Mouse (Mus musculus) testis, postnatal 10 days (tissue): Measurements from ENCODE around the gene Samd5.

Experiments used
- DNase-seq: peaks from one replicate; pipeline ENCODE4 v3.0.0; 2021; ENCODE audit warnings: low spot score

The Samd5 gene

DNA sequence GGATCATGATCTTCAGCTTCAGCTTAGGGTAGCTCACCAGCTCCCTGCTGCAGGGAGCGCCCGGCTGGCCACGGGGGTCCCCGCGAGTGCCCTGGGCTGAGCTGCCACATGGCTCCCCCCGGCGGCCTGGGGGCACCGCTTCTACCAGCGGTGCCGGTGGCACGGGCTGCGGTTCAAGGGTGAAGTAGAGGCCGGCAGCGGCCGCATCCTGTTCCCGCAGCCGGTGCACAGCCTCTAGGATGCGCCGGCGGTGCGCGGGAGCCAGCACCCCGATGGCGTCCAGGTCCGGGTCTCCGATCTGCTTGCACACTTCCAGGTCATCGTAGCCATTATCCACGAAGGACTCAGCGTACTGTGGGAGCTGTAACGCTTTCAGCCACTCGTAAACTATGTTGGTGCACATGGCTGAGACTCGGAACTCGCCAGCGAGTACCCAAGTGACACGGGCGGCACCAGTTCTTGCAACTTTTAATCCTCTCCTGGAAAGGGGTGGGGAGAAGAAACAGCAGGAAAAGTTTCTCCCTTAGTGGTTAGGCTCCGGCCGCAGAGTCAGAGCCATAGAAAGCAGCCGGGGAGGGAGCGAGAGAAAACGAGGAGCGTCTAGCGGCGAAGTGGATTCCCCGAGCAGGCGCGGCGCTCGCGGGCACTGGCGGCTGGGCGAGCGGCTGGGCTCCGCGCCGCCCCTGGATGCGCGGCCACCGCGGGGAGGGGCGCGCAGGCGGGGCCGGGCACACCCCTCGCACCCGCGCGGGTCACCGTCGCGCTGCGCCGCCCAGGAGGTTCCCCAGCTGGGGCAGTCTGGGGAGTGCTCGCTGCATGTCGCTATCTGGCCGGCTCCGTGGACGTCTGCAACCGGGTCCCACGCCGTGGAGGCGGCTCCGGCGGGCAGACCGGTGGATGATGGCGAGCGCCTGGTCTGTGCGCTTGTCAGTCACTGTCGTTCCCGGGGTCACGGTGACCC is at the start of gene Samd5:
Samd5 (minus strand) TSS at position 648 of the 961 bp plus-strand sequence.
- DNase-seq: peak; percentile 61

DNA sequence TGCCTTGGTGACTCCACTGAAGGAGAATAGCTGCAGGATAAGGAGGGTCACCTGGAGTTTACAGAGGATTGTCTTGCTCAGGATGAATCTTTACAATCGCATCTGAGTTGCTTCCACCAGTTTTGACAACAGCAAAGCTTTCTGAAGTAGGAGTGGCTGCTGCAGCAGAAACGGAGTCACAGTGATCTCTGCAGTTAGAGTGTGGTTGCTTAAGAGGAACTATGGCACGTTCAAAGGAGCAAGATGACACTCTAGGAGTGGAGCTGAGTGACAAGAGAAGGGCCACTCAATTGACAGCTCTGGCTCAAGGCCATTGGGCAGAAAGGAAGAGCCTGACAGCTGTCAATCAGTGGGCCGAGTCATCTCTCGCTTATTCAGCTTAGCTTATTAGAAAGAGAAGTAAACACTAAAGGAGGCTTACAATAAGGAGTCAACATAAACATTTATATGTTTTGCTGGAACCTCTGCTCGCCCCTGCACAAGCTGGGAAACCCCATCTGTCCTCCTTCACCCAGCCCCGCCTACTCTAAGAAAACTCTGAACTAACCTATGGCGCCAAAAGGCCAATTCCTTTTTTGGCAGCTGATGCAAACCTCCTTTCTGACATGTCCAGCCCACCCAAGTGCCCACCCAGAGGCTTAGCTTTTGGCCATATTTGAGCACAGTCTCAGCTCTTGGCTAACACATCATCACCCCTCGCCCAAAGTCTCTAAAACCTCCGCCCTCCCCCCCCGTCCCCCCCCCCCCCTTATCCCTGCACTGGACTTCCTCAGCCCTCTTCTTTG is 47.7 kb upstream of the Samd5 start:
- DNase-seq: no peak

DNA sequence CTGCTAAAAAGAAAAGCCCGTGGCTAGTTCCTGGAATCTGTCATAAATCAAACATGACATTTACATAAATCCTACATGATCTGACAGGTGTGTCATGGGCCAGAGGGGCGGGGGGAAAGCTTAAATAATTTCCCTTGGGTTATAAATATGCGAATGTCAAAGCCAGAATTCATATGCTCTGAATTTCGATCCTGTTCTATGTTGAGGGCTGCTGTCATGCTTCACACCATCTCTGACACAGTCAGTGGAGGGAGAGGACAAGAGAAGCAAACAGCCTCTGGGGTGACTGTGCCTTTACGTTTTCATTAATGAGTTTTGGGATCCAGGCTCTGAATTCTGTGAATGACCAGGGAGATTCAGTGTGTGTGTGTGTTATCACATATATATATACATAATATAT is 45.0 kb upstream of the Samd5 start:
- no peak for DNase-seq

DNA sequence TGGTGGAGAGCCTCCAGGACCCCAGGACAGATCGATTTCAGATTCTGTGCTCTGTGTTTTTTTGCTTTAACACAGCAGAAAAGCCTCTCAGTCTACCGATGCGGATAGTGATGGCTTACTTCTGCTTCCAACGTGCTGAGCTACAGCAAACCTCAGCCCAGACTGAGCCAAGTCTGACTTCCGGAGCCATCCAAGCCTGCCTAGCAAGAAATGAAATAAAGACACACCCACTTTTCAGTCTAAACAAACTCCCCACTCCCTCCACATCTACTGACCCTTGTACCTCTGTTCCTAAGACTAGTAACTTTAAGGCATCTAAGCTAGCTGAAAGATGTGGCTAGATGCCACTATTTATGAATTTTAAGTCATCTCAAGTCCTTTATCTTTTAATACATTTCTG is 43.1 kb upstream of the Samd5 start:
- no peak for DNase-seq

DNA sequence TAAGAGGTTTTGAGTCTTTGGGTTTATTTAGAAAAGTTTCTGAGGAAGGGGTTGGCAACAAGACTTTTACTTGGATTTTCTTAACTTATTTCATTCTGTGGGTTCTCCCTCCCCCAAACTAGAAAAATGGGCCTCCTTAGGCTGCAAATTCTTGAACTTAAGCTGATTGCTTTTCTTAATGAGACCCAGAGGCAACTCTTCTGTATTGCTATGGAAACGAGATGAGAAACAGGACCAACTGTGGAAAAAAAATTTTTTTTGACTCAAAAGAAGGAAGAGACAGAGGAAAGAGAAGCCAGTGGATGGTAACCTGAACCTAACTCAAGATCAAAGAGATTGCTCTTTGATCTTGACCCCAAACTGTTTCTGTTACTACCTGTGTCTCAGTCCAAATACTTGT is 29.9 kb upstream of the Samd5 start:
- no peak for DNase-seq

DNA sequence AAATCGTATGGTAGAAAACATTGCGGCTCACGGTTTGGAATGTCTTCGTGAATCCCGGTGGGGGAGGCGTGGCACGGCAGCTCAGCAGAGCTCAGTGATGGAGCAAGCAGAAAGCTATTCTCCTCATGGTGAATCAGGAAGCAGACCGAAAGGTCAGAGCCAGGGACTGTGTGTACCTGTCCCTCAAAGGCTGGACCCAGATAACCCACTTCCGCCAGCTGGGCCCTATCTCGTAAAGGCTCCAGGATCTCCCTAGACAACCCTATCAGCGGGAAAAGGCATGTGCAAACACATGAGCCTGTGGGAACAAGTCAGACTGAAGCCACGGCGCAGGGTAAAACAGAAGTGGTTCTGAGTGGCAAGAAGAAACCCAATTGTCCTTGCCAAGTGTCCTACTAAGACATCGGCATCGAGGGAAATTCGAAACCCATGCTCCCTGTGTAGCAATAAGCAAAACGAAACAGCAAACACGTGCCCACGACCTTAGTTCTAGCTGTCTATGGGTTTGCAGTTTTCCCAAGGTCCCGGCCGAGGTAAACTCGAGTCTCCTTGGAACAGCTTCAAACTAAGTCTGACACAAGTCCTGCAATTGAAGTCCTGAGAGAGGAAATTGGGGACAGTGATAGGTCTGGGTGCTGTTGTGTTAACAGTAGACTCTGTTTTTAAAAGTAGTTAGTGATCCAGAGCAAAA is 24.2 kb upstream of the Samd5 start:
- DNase-seq: no peak

DNA sequence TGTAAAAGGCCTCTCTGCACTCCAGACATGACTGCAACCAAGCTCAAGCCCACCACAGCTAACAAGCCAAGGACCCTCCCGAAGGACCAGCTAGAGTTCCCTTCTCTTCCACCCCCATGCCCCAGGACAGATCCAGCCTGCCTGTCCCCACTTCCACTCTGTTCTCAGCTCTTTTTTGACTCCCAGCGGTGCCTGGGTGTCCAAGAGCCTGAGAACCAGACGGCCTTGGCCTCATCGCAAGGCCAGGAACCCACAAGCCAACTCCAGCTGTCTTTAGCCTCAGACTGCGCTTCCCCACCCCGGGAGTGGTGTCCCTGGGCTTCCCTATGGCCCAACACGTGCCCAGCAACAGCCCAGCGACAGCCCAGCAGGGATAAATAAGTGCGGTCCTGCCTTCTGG is 23.1 kb upstream of the Samd5 start:
- DNase-seq: no peak

DNA sequence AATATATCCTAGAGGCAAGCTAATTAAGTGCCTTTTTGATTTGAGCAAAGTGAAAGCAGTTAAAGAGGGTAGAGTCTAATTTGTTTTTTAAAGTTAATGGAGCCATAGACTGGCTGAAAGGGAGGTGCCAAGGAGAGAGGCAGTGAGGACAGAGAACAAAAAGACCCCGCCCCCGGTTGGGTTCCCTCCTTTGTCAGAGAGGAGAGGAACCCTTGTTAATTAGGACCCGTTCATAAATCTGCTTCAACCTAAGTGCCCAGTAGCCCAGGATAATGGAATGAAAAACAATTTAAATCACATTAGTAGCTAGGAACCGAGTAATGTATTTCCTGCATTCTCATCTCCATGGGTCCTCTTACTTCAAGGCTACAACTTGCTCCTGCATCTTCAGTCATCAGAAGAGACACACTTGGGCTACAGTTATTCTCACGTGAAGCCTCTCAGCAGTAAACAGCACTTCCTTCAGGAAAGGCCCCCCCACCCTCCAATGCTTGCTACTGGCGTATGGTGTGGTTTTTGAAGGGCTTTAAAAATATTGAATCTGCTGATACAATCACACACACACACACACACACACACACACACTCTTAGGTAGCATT is 21.6 kb upstream of the Samd5 start:
- no peak for DNase-seq

DNA sequence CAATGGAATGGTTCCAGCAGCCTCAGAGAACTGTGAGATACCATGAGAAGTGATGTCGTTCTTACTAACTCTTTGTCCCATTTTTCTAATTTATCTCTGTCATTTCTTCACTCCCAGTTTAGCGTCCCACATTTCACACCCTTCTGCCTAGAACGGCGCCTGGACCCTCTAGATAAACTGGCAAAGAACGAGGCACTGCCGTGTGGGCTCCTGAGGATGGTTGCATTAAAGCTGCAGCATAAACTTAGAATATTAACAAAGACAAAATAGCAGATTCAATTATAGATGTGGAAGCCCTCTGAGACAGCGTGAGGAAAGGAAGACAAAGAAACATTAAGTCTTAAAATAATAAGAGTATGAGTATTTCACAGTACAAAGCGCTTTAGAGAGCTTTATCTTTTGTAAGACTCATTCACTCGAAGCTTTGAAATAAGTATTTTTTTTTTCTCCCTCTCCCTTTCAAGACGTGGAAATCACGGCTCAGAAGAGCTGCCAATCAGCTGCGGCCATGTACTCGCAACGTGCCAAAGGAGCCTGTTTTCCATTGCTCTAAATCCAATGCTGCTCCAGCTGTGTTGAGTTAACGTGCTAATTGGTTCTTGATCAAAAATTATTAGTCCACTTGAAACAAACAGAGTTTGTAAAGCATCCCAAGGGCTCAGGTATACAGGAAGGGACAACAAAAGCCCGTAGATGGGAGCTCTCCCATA is 19.1 kb upstream of the Samd5 start:
- no peak for DNase-seq

DNA sequence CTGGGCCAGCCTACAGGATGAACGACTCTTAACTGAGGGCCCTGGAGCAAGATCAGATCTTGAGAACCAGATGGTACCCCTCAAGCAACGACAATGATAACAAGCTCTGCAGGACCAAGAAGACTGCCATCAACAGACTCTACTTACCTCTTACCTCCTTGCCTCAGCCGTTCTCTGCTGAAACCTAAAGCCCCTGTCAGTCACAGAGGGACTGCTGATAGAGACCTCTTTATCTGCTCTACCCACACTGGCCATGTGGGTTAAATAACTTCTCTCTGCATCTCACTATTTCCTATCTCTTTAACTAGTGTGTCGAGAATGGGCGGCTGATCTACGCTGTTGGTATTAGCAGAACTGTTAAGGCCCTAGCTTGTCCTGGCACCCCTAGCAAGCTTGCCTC is 5.9 kb upstream of the Samd5 start:
- DNase-seq: no peak

DNA sequence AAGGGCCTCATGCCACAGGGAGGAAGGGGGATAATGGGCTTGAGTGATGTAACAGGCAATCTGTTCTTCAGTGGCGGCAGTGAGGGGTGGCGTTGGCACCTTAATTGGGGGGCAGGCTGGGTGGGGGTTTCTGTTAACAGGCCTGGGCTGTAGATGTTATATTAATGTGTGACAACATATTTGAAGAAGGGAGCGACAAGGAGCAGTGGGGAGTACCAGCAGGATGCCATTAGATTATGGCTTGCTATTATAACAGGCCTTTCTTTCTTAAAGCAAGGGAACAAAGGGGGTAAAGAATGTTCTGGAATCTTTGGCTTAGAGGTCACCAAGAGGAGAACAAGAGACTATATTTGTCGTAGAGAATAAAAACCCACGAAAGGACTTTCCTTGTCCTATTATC is 4.9 kb upstream of the Samd5 start:
- DNase-seq: no peak

DNA sequence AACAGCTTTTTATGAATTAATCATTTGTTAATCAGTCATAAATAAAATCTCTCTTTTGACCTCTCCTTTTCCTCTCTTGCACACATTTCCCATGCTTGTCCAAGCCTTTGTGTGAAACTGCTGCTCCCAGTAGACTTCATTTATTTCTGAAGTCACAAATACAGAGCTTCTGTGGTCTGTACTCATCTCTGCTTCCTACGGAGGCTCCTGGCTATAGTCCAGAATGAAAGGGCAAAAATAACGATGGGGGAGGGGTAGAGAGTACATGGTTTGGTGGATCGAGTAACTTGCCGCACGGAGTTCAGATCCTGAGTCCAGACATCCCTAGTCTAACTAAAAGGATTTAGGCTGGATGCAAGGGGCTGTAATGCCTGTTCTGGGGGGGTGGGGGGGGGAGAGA is 3.1 kb upstream of the Samd5 start:
- no peak for DNase-seq

DNA sequence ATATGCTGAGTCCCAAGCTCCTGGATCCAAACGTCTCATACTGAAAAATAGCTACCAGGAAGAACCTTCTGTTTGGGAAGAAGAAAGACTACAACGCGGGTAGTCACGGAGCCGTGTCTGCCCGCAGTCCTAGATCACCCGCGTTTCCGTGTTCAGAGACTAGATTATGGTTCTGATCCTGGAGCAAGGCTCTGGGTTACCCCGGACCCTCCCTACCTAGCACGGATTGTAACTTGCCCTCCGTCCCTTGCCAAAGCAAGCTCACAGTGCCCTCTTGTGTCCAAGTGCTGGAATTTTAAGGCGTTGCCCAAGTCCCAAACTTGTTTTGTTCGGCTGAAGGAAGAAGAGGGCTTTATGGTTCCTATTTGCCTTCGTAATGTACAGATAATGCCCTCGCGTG is 1.9 kb upstream of the Samd5 start:
- DNase-seq: peak; percentile 72

DNA sequence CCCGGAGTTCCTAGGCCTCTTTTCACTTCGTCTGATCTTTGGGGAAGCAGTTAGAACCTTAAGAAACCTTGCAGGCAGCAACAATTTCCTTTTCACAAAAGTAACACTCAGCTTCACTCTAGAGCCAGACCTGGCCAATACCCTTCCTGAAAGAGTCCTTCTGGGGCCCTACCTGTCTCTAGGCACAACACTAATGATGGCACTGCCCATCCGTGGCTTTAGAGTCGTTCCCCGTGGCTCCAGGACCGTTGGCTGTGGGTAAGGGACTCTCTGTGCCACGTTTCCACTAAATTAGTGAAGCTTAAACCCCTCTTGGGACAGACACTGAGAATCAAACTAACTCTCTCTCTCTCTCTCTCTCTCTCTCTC is 1.4 kb upstream of the Samd5 start:
- DNase-seq: no peak

DNA sequence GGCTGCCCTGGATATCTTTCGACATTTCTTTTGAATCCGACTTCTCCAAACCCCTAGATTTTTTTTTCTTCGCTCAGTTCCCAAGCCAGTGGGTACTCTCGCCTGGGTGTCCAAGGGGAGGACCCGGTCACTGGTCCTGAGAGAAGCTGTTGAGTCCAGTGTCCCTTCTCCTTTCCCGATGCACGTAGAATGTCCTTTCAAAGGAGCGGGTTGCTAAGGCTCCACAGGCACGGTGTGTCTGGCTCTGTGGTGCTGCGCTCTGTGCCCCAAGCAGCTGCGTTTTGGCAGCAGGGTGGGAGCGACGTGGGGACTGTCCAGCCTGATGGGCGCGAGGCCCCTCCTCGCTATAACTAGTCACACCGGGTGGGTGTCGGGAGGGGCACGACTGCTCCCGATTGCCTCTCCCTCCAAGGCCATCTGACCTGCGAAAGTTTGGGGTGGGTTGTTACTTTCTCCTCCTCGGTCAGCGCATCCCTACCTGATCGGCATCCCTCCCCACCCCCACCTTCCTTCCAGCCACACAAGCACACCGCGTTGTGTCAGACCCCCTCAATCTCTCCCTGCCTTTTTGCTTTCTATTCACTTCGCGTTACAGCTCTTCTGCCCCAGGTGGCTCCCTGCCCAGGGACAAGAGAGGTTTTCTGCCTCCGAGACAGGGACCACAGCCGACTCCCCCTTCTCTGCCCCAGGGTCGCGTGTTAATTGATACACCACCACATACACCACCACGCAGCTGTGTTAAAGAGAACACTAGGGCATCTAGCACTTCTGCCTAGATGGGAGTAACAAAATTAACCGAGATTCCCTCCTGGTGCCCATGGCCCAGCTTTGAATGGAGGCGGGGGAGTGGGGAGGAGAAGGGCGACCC is 776 bp upstream of the Samd5 start:
- peak; percentile 51 for DNase-seq

DNA sequence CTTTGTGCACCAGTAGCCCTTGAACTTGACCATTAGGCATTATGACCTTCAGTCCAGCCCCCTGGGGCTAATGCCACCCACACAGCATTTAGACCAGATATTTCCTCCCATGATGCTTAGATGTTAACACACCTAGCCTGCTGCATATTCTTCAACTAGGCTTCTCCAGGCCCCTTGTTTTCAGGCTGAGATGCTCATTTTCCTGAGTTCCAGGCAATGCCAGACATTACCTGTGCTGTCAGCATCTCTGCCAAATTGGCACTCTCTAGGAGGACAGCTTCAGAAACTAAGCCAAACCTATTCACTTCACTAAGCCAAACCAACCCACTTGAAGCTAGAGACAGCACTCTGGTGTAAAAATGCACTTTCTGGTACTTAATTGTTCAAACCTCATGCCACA is 1.7 kb downstream of the Samd5 start:
- no peak for DNase-seq

DNA sequence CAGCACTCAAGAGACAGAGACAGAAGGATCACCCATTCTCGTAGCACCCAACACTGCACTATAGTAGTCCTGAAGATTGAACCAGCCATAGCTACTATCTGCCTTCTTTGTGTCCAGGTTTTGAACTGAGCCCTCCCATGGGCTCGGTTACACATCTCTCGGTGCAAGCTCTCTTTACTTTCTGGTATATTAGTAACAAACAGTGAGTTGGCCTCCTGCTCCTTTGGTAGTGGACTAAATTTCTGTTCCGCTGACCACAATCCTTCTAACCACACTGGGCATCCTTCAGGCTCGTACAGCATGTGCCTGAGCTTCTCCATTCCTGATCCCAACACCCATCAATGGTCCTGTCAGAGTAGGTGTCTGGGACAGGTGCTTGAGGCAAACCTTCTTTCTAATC is 2.3 kb downstream of the Samd5 start:
- no peak for DNase-seq

DNA sequence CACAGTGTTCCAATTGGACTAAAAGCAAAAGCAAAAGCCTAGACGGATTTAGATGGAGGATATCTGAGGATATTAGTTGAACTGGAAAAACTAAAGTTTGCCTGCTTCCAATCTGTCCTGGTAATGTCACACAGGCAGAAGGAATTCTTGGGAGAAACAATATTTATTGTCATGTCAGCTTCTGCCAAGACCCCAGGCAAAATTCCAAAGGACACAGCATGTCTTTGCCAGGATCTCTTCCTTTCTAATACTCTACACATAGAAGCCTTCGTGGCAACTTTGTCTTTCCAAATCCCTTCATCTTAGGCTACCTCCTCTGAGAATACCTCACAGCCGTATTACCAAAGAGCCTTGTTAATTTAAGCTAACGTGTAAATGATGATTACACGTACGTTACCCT is 4.7 kb downstream of the Samd5 start:
- DNase-seq: no peak

DNA sequence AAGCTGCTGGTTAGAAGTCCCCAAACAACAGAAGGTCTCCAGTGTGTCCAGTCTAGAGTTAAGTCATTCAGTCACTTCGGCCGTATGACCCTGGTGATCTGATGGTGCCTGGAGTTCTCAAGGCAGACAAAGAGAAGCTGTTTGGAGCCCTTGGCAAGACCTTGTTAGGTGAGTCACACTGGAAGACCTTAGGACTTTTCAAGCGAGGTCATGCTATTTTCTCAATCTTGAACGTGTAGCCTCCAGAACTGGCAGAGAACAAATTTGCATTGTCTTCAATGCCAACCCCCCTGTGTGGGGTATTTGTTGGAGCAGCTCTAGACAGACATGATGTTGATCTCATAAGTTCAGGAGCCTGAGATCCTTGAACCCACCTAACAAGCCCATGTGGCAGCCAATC is 6.2 kb downstream of the Samd5 start:
- DNase-seq: no peak

DNA sequence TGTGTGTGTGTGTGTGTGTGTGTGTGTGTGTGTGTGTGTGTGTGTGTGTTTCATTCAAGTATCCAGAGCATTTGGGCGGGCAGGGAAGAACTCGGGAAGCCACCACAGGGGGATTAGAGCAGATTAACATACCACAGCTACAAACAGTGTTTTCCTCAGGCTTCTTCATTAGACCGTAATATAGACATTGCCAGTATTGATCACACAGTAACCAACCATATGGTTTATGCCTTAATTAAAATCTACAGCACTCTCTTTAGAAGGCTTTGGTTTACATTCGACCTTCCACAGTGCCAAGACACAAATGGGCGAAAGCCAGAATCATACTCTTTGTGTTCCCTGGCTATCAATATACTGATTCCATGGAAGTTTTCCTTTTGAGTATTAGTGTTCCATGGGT is 22.1 kb downstream of the Samd5 start:
- DNase-seq: no peak
